ENCODE assay signal across 10 mouse cellular contexts in the genomic region with DNA sequence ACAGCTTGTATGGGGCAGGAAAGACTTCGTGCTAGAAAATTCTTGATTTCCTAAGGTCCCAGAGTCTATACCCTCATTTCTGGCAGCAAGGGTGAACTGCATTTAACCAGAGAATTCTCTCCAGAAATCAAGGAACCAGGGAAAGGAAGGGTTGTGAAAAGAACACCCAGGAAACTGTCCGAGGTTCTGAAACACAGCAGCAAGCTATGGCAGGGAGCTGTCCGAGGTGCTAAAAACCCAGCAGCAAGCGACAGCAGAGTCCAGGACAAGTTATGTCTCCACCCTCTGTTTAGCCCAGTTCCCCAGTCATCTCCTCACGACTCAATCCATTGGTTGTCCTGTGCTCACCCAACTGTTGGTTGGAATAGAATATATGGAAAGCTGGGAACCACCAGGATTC.
DNase-seq lines count a peak whose midpoint lies in the region; ATAC-seq and TF ChIP-seq lines count a peak whose summit lies in the region.
"Had no signal": no experiment of that assay in that cellular context is flagged by ENCODE, and none has a peak within 500 bp of the region (broad histone marks: within the 10 kb centered on the region; RNA-seq: fewer than 3 reads in every experiment).

No protein-coding gene starts in this region.

- no peak for TF ChIP-seq CTCF in layer of hippocampus, adult 2 months (conservative IDR thresholded peaks at IDR 0.05)
- TF ChIP-seq CTCF in kidney, postnatal 0 days (IDR thresholded peaks at IDR 0.05; ENCODE audit: low read depth), result no peak; the same call in 1 of the 2 replicates

- H3K4me1 ChIP-seq in kidney, postnatal 0 days (replicated peaks; ENCODE audit: insufficient read depth, low read length), result no peaks in the 10 kb centered on the region
- H3K4me1 ChIP-seq: embryonic facial prominence, embryonic 15.5 days; limb, embryonic 15.5 days had no signal

- H3K27me3 ChIP-seq in kidney, postnatal 0 days (ENCODE audit: insufficient read depth, low read length), result no peaks in the 10 kb centered on the region
- H3K27me3 ChIP-seq: embryonic facial prominence, embryonic 15.5 days; limb, embryonic 15.5 days had no signal

- H3K4me2 ChIP-seq in kidney, postnatal 0 days (ENCODE audit: low read length), result no peak overlapping the region
- H3K4me2 ChIP-seq: embryonic facial prominence, embryonic 15.5 days; limb, embryonic 15.5 days had no signal

- 10% methylated on average over 5 of the region's 5 CpGs for WGBS in kidney, postnatal 0 days

- ATAC-seq in kidney, postnatal 0 days (replicated peaks; ENCODE audit: low FRiP score, low read depth), result no peak
- ATAC-seq in megakaryocyte-erythroid progenitor cell, adult 5-6 weeks (replicated peaks; ENCODE audit: low FRiP score, low TSS enrichment, poor library complexity, severe bottlenecking), result peak; percentile 41; the same call in 1 of the 2 replicates

- peak; percentile 5 to 40 for DNase-seq in layer of hippocampus, adult 2 months (ENCODE audit: low spot score in 2 of 2)
- DNase-seq in layer of hippocampus, adult 9-10 months (ENCODE audit: low spot score), result no peak
- DNase-seq in NIH3T3 (ENCODE audit: low read depth), result peak; percentile 89
- DNase-seq in embryo, embryonic 10 days (ENCODE audit: low spot score), result peak; percentile 89
- peak; percentile 93 for DNase-seq in kidney, postnatal 0 days (ENCODE audit: low spot score)
- peak; percentile 78 for DNase-seq in urinary bladder, postnatal 25 days (ENCODE audit: low spot score)
- DNase-seq in spleen, postnatal 36 days (ENCODE audit: low spot score in 2 of 2), result no peak

- H3K9ac ChIP-seq in kidney, postnatal 0 days (ENCODE audit: low read depth, low read length), result no peak overlapping the region
- H3K9ac ChIP-seq: embryonic facial prominence, embryonic 15.5 days; limb, embryonic 15.5 days had no signal

- H3K4me3 ChIP-seq in layer of hippocampus, adult 2 months, result no peak overlapping the region
- no peak overlapping the region for H3K4me3 ChIP-seq in kidney, postnatal 0 days (replicated peaks; ENCODE audit: low read depth, low read length)
- H3K4me3 ChIP-seq: embryonic facial prominence, embryonic 15.5 days; limb, embryonic 15.5 days had no signal

- H3K27ac ChIP-seq in layer of hippocampus, adult 2 months, result 0 out of 2 replicates have a peak overlapping the region, but pooled peaks have one; percentile 5
- no peak overlapping the region for H3K27ac ChIP-seq in kidney, postnatal 0 days
- H3K27ac ChIP-seq: embryonic facial prominence, embryonic 15.5 days; limb, embryonic 15.5 days had no signal

- H3K9me3 ChIP-seq in kidney, postnatal 0 days (replicated peaks; ENCODE audit: low read length), result no peaks in the 10 kb centered on the region
- H3K9me3 ChIP-seq: embryonic facial prominence, embryonic 15.5 days; limb, embryonic 15.5 days had no signal

- H3K36me3 ChIP-seq in kidney, postnatal 0 days (ENCODE audit: insufficient read depth, low read length), result no peaks in the 10 kb centered on the region
- H3K36me3 ChIP-seq: embryonic facial prominence, embryonic 15.5 days; limb, embryonic 15.5 days had no signal

Comparison
In these comparisons a context has a peak if more than half of its experiments do, and no peak if none do; other contexts are left out.
1. DNase-seq: peak in layer of hippocampus, adult 2 months (2 of 2), NIH3T3 (single experiment), embryo, embryonic 10 days (single experiment), kidney, postnatal 0 days (single experiment) and urinary bladder, postnatal 25 days (single experiment); none in layer of hippocampus, adult 9-10 months (single experiment) and spleen, postnatal 36 days (0 of 2).